14 mouse cellular contexts compared by ENCODE assay signal in genomic region chr16:92510835-92511772, GRCm38 (mm10). TPM values are rescaled to one million over a fixed set of nuclear protein-coding genes. Genes with fewer than 3 reads are reported as not detected.
DNase-seq lines count a peak whose midpoint lies in the region; ATAC-seq lines count a peak whose summit lies in the region.
"Had no signal": no experiment of that assay in that cellular context is flagged by ENCODE, and none has a peak within 500 bp of the region (broad histone marks: within the 10 kb centered on the region; RNA-seq: fewer than 3 reads in every experiment).

No protein-coding gene starts in this region.

- no peaks in the 10 kb centered on the region for H3K9me3 ChIP-seq in forebrain, embryonic 11.5 days (ENCODE audit: control insufficient read depth, low read length)
- H3K9me3 ChIP-seq: embryonic facial prominence, embryonic 13.5 days; hindbrain, embryonic 10.5 days; liver, embryonic 13.5 days had no signal

- H3K27ac ChIP-seq in forebrain, embryonic 11.5 days (ENCODE audit: low read depth, low read length), result no peak overlapping the region
- H3K27ac ChIP-seq: embryonic facial prominence, embryonic 13.5 days; hindbrain, embryonic 10.5 days; liver, embryonic 13.5 days had no signal

- H3K9ac ChIP-seq in forebrain, embryonic 11.5 days (ENCODE audit: low read length), result no peak overlapping the region
- H3K9ac ChIP-seq: embryonic facial prominence, embryonic 13.5 days; liver, embryonic 13.5 days had no signal

- ATAC-seq in forebrain, embryonic 11.5 days (replicated peaks; ENCODE audit: low FRiP score), result peak; percentile 51
- no peak for ATAC-seq in erythroblast, adult 5-6 weeks (replicated peaks; ENCODE audit: low FRiP score, poor library complexity, severe bottlenecking)
- ATAC-seq: midbrain, embryonic 16.5 days; Patski had no signal

- no peaks in the 10 kb centered on the region for H3K4me1 ChIP-seq in forebrain, embryonic 11.5 days (replicated peaks; ENCODE audit: control insufficient read depth, insufficient read depth, low read length)
- H3K4me1 ChIP-seq: liver, embryonic 13.5 days had no signal

- H3K4me3 ChIP-seq in forebrain, embryonic 11.5 days (ENCODE audit: low read depth, low read length), result no peak overlapping the region
- H3K4me3 ChIP-seq: embryonic facial prominence, embryonic 13.5 days; hindbrain, embryonic 10.5 days; liver, embryonic 13.5 days had no signal

- H3K27me3 ChIP-seq in forebrain, embryonic 11.5 days (ENCODE audit: control insufficient read depth, insufficient read depth, low read length), result no peaks in the 10 kb centered on the region

- H3K4me2 ChIP-seq in forebrain, embryonic 11.5 days (ENCODE audit: low read depth, low read length, severe bottlenecking), result no peak overlapping the region
- H3K4me2 ChIP-seq: embryonic facial prominence, embryonic 13.5 days; liver, embryonic 13.5 days had no signal

- H3K36me3 ChIP-seq in forebrain, embryonic 11.5 days (ENCODE audit: control insufficient read depth, insufficient read depth, low read length), result no peaks in the 10 kb centered on the region
- H3K36me3 ChIP-seq: embryonic facial prominence, embryonic 13.5 days; hindbrain, embryonic 10.5 days; liver, embryonic 13.5 days had no signal

- 38% methylated on average over 13 of the region's 13 CpGs for WGBS in forebrain, embryonic 11.5 days

- peak; percentile 25 for DNase-seq in heart, postnatal 4 days
- DNase-seq in heart, adult 18-20 months, result no peak
- peak; percentile 89 for DNase-seq in adipocyte (ENCODE audit: low spot score)
- no peak for DNase-seq in forebrain, embryonic 11.5 days (ENCODE audit: low spot score)
- peak; percentile 50 to 76 for DNase-seq in layer of hippocampus, postnatal 14 days (ENCODE audit: low spot score in 2 of 2)
- DNase-seq in frontal cortex, postnatal 36 days (ENCODE audit: low spot score in 2 of 2), result no peak
- DNase-seq in adrenal gland, postnatal 14 days, result no peak
- DNase-seq: gastrocnemius, postnatal 36 days; liver, embryonic 13.5 days had no signal

RNA-seq across cellular contexts. Expression of gene Clic6, which starts 25.6 kb away (rescaled TPM):
- 1 to 10 TPM; 1.0 to 1.8 TPM for total RNA-seq in heart, postnatal 4 days (2021)
- total RNA-seq in heart, adult 18-20 months (2021), result 1 to 10 TPM in 1 of 2 experiments, under 1 TPM in 1; 0.37 to 1.1 TPM
- 3.1 and 4.1 TPM in 2 replicates for polyA plus RNA-seq in forebrain, embryonic 11.5 days (2014; fragmentation: Nextera tagmentation; extraction: Ambion mirVana)
- 10 to 100 TPM in 1 of 2 experiments, 1 to 10 TPM in 1; 2.1 to 15.4 TPM for total RNA-seq in layer of hippocampus, postnatal 14 days (2021)
- not detected in 2 replicates for total RNA-seq in erythroblast, adult 5-6 weeks (2015; ENCODE audit: low replicate concordance)
- not detected in 2 replicates for total RNA-seq in erythroblast, adult 5-6 weeks (2017; ENCODE audit: low replicate concordance)
- 0.34 and 0.70 TPM in 2 replicates for total RNA-seq in adrenal gland, postnatal 14 days (2021)

RNA-seq across cellular contexts. Expression of gene Rcan1, which starts 40.4 kb away (rescaled TPM):
- total RNA-seq in heart, postnatal 4 days (2021), result 100 to 1,000 TPM; 117 to 127 TPM
- 100 to 1,000 TPM in 1 of 2 experiments, 10 to 100 TPM in 1; 95.4 to 129 TPM for total RNA-seq in heart, adult 18-20 months (2021)
- 37.4 and 46.9 TPM in 2 replicates for polyA plus RNA-seq in forebrain, embryonic 11.5 days (2014; fragmentation: Nextera tagmentation; extraction: Ambion mirVana)
- 10 to 100 TPM; 39.5 to 40.3 TPM for total RNA-seq in layer of hippocampus, postnatal 14 days (2021)
- not detected in 2 replicates for total RNA-seq in erythroblast, adult 5-6 weeks (2015; ENCODE audit: low replicate concordance)
- 2.0 and 12.4 TPM in 2 replicates for total RNA-seq in erythroblast, adult 5-6 weeks (2017; ENCODE audit: low replicate concordance)
- total RNA-seq in adrenal gland, postnatal 14 days (2021), result 16.6 and 16.9 TPM in 2 replicates

Comparison
In these comparisons a context has a peak if more than half of its experiments do, and no peak if none do; other contexts are left out.
1. DNase-seq: peak in heart, postnatal 4 days (single experiment), adipocyte (single experiment) and layer of hippocampus, postnatal 14 days (2 of 2); none in heart, adult 18-20 months (0 of 2), forebrain, embryonic 11.5 days (single experiment), frontal cortex, postnatal 36 days (0 of 2) and adrenal gland, postnatal 14 days (single experiment).